Mouse (Mus musculus): ENCODE results near the gene Olfr437.
"Not testable (repeated sequence)": the region's sequence is repeated elsewhere in the genome, so short reads cannot be mapped to it uniquely, and the experiment has no call there.

Gene Olfr437

GRCm38 (mm10) chr6:43162982-43163381 lies at the start of gene Olfr437:
Gene Olfr437 (plus strand): TSS chr6:43163282.
- in situ Hi-C loops (cut with MboI; ENCODE audit: low sequenced_read_pairs) = no loop called here

- in situ Hi-C loops (cut with MboI; ENCODE audit: low sequenced_read_pairs) = not testable (repeated sequence)
These were observed 16.8 kb upstream of the Olfr437 start, which contains the start of gene Olfr237-ps1 for GRCm38 (mm10) chr6:43146267-43146666. Gene Olfr237-ps1 (plus strand): TSS chr6:43146567.

GRCm38 (mm10) chr6:43159502-43159901 lies 3.6 kb upstream of the Olfr437 start:
- in situ Hi-C loops (cut with MboI; ENCODE audit: low sequenced_read_pairs) = no loop called here

GRCm38 (mm10) chr6:43167246-43167645 lies 4.2 kb downstream of the Olfr437 start:
- in situ Hi-C loops (cut with MboI; ENCODE audit: low sequenced_read_pairs) = no loop called here

GRCm38 (mm10) chr6:43171840-43172239 lies 8.8 kb downstream of the Olfr437 start, which contains the start of gene Olfr13:
Gene Olfr13 (plus strand): TSS chr6:43172140.
- in situ Hi-C loops (cut with MboI; ENCODE audit: low sequenced_read_pairs) = no loop called here

- in situ Hi-C loops (cut with MboI; ENCODE audit: low sequenced_read_pairs) = no loop called here
These were observed 15.0 kb downstream of the Olfr437 start for GRCm38 (mm10) chr6:43178129-43178528.

- in situ Hi-C loops (cut with MboI; ENCODE audit: low sequenced_read_pairs) = no loop called here
These were observed 15.8 kb downstream of the Olfr437 start for GRCm38 (mm10) chr6:43178584-43179501.

- in situ Hi-C loops (cut with MboI; ENCODE audit: low sequenced_read_pairs) = no loop called here
These were observed 27.9 kb downstream of the Olfr437 start for GRCm38 (mm10) chr6:43190986-43191385.

- in situ Hi-C loops (cut with MboI; ENCODE audit: low sequenced_read_pairs) = no loop called here
These were observed 33.7 kb downstream of the Olfr437 start, which contains the start of gene Olfr435 for GRCm38 (mm10) chr6:43196781-43197180. Gene Olfr435 (plus strand): TSS chr6:43197146.

- in situ Hi-C loops (cut with MboI; ENCODE audit: low sequenced_read_pairs) = no loop called here
These were observed 35.0 kb downstream of the Olfr437 start for GRCm38 (mm10) chr6:43198094-43198493.

GRCm38 (mm10) chr6:43202786-43203185 lies 39.7 kb downstream of the Olfr437 start:
- in situ Hi-C loops (cut with MboI; ENCODE audit: low sequenced_read_pairs) = no loop called here

- in situ Hi-C loops (cut with MboI; ENCODE audit: low sequenced_read_pairs) = no loop called here
These were observed 42.3 kb downstream of the Olfr437 start for GRCm38 (mm10) chr6:43205355-43205754.

- in situ Hi-C loops (cut with MboI; ENCODE audit: low sequenced_read_pairs) = not testable (repeated sequence)
These were observed 49.8 kb downstream of the Olfr437 start, which contains the start of gene Olfr434 for GRCm38 (mm10) chr6:43212873-43213272. Gene Olfr434 (plus strand): TSS chr6:43213021.
